ENCODE assay signal across 8 mouse cellular contexts in genomic region chr5:101663621-101664422, GRCm38 (mm10). TPM values are rescaled to one million over a fixed set of nuclear protein-coding genes. Genes with fewer than 3 reads are reported as not detected.
DNase-seq lines count a peak whose midpoint lies in the region; ATAC-seq and TF ChIP-seq lines count a peak whose summit lies in the region.

No protein-coding gene starts in this region.

- in situ Hi-C loops in Patski (cut with MboI; ENCODE audit: low pct_unique_long_range_greater_than_20kb): loop anchor here (10.0 kb wide), 2 partner anchors 299 to 839 kb away; partner anchors contain the start of gene Abraxas1

- no peaks in the 10 kb centered on the region for H3K79me2 ChIP-seq in heart, adult 2 months (replicated peaks; ENCODE audit: control insufficient read depth, insufficient read depth, low read length)

- H3K27me3 ChIP-seq in heart, adult 2 months (ENCODE audit: control insufficient read depth, insufficient read depth, low read length): peaks cover 48% of the 10 kb centered on the region
- H3K27me3 ChIP-seq in Patski: peaks cover 95% of the 10 kb centered on the region
- H3K27me3 ChIP-seq in heart, postnatal 0 days (ENCODE audit: control insufficient read depth, insufficient read depth, low read length): peaks cover 100% of the 10 kb centered on the region
- H3K27me3 ChIP-seq in liver, embryonic 16.5 days (ENCODE audit: control insufficient read depth, insufficient read depth, low read depth, low read length): peaks cover 99% of the 10 kb centered on the region

- peak overlapping the region; percentile 36 for H3K4me3 ChIP-seq in heart, adult 2 months
- H3K4me3 ChIP-seq in heart, postnatal 0 days (ENCODE audit: low read depth, low read length): peak overlapping the region; percentile 48
- H3K4me3 ChIP-seq in liver, embryonic 16.5 days (ENCODE audit: low read depth, low read length): peak overlapping the region; percentile 36; the same call in 1 of the 2 replicates

- ATAC-seq in Patski: peak; percentile 17
- ATAC-seq in heart, postnatal 0 days (ENCODE audit: insufficient read depth, low read depth): no peak
- ATAC-seq in liver, embryonic 16.5 days (ENCODE audit: low read depth): no peak

- H3K27ac ChIP-seq in heart, adult 2 months: no peak overlapping the region
- no peak overlapping the region for H3K27ac ChIP-seq in heart, postnatal 0 days (ENCODE audit: low read depth)
- no peak overlapping the region for H3K27ac ChIP-seq in liver, embryonic 16.5 days (ENCODE audit: low read length)

- CTCF ChIA-PET in Patski (lab: Charles Lee): interaction anchor here (1.2 kb wide), 1 partner anchor 10 kb away, joined by 4 read pairs; no protein-coding TSS in a partner anchor

- no peaks in the 10 kb centered on the region for H3K4me1 ChIP-seq in heart, adult 2 months (ENCODE audit: control insufficient read depth, insufficient read depth, low read length)
- peaks cover 21% of the 10 kb centered on the region for H3K4me1 ChIP-seq in heart, postnatal 0 days (ENCODE audit: control insufficient read depth, insufficient read depth)
- H3K4me1 ChIP-seq in liver, embryonic 16.5 days (ENCODE audit: control insufficient read depth, low read depth, low read length): peaks cover 14% of the 10 kb centered on the region

- no peak for TF ChIP-seq EP300 in heart, adult 2 months (IDR thresholded peaks at IDR 0.05; ENCODE audit: insufficient read depth, low read depth, low read length)
- no peak for TF ChIP-seq EP300 in heart, postnatal 0 days (IDR thresholded peaks at IDR 0.05; ENCODE audit: low read depth)

- TF ChIP-seq CTCF in heart, adult 2 months (IDR thresholded peaks at IDR 0.05): no peak
- TF ChIP-seq CTCF in Patski (IDR thresholded peaks at IDR 0.05): no peak
- TF ChIP-seq CTCF in heart, postnatal 0 days (IDR thresholded peaks at IDR 0.05; ENCODE audit: low read depth): no peak

- TF ChIP-seq POLR2A in heart, adult 2 months (IDR thresholded peaks at IDR 0.05; ENCODE audit: insufficient read depth, low read depth, low read length): no peak

- 2% methylated on average over 88 of the region's 94 CpGs for WGBS in heart, adult 2 months
- 1% methylated on average over 70 of the region's 94 CpGs for WGBS in heart, postnatal 0 days
- WGBS in liver, embryonic 16.5 days (ENCODE audit: insufficient replicate concordance): under 1% methylated on average over 83 of the region's 94 CpGs

- no peak for DNase-seq in heart, adult 2 months
- DNase-seq in heart, adult 18-20 months: no peak
- DNase-seq in Patski (ENCODE audit: low read depth, low spot score): no peak
- DNase-seq in heart, postnatal 0 days (ENCODE audit: low spot score): no peak
- no peak for DNase-seq in left cerebral cortex, postnatal 4 days
- DNase-seq in layer of hippocampus, adult 9-11 months: no peak
- DNase-seq in gastrocnemius, postnatal 36 days: no peak

- no peak overlapping the region for H3K9ac ChIP-seq in heart, adult 2 months (ENCODE audit: low read depth, low read length)
- H3K9ac ChIP-seq in heart, postnatal 0 days (replicated peaks; ENCODE audit: low read depth, low read length): no peak overlapping the region
- H3K9ac ChIP-seq in liver, embryonic 16.5 days (ENCODE audit: low read depth, low read length): no peak overlapping the region

- H3K4me2 ChIP-seq in heart, postnatal 0 days (ENCODE audit: low read depth, low read length): peak overlapping the region; percentile 63
- H3K4me2 ChIP-seq in liver, embryonic 16.5 days (ENCODE audit: low read depth, low read length): peak overlapping the region; percentile 51; the same call in 1 of the 2 replicates

- no peaks in the 10 kb centered on the region for H3K36me3 ChIP-seq in heart, adult 2 months (ENCODE audit: control insufficient read depth, insufficient read depth, low read length)
- no peaks in the 10 kb centered on the region for H3K36me3 ChIP-seq in heart, postnatal 0 days (replicated peaks; ENCODE audit: control insufficient read depth, insufficient read depth, low read length)
- no peaks in the 10 kb centered on the region for H3K36me3 ChIP-seq in liver, embryonic 16.5 days (ENCODE audit: control insufficient read depth, insufficient read depth)

- POLR2A ChIA-PET in Patski (lab: Charles Lee): no interaction called here

- intact Hi-C loops in heart, adult 2 months (cut with DNase I): no loop called here
- intact Hi-C loops in left cerebral cortex, postnatal 4 days (cut with DNase I): loop anchor here (10.0 kb wide), 1 partner anchor 299 kb away; no protein-coding TSS in a partner anchor
- intact Hi-C loops in gastrocnemius, postnatal 36 days (cut with DNase I): loop anchor here (10.0 kb wide), 1 partner anchor 639 kb away; no protein-coding TSS in a partner anchor

- no peaks in the 10 kb centered on the region for H3K9me3 ChIP-seq in heart, postnatal 0 days (replicated peaks; ENCODE audit: control insufficient read depth, low read length)
- 0 out of 2 replicates have a peak, but pooled peaks cover 2% of the 10 kb centered on the region for H3K9me3 ChIP-seq in liver, embryonic 16.5 days (replicated peaks; ENCODE audit: control insufficient read depth, low read length)

RNA-seq across cellular contexts. Expression of gene Nkx6-1, which starts 1.0 kb away (rescaled TPM):
- under 1 TPM in 1 of 2 experiments, not detected in 1; 0.09 TPM for total RNA-seq in heart, adult 2 months (2021)
- 0.08 TPM in 1 of 2 replicates, not detected in the other for polyA plus RNA-seq in heart, adult 2 months (2012; rRNA removed)
- total RNA-seq in heart, adult 18-20 months (2021): under 1 TPM in 1 of 2 experiments, not detected in 1; 0.10 TPM
- polyA plus RNA-seq in Patski (2021): not detected
- total RNA-seq in heart, postnatal 0 days (2014; rRNA removed; ENCODE audit: low replicate concordance): not detected in 2 replicates
- not detected in 2 replicates for polyA plus RNA-seq in heart, postnatal 0 days (2015; fragmentation: Nextera tagmentation; extraction: Ambion mirVana)
- polyA plus RNA-seq in liver, embryonic 16.5 days (2015; fragmentation: Nextera tagmentation; extraction: Ambion mirVana): not detected in 2 replicates
- under 1 TPM; 0.28 to 0.30 TPM for total RNA-seq in left cerebral cortex, postnatal 4 days (2021)
- total RNA-seq in gastrocnemius, postnatal 36 days (2021): not detected
